Mouse (Mus musculus): ENCODE measurements around the gene Omt2a. TPM values are rescaled to one million over a fixed set of nuclear protein-coding genes. Genes with fewer than 3 reads are reported as not detected.
"Not testable (repeated sequence)": the region's sequence is repeated elsewhere in the genome, so short reads cannot be mapped to it uniquely, and the experiment has no call there.

The Omt2a gene
- polyA plus RNA-seq, 1 experiment from 2014 or later: not detected

DNA sequence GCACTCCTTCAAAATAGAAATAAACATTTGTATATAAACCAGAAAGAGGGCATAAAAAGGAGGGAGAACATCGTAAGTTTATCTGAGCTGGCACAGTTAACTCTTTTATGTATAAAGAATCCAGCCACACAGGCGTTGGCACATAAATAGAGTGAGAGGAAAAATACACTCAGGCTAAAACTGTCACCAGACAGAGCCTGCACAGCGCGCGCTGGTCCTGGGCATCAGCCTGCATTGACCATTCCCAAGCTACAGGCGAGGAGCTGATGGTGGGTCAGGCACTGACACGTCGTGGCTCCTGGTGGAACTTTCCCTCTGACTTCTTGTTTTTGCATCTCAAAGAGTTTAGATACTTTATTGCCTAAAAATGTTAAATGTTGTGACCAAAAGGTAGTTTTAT, 22.1 kb downstream of the Omt2a start:
- H3K27me3 ChIP-seq; ATAC-seq (ENCODE audit: low FRiP score); H3K9ac ChIP-seq; H3K27ac ChIP-seq; H3K4me1 ChIP-seq; H3K4me3 ChIP-seq (replicated peaks); H3K9me3 ChIP-seq; H3K4me2 ChIP-seq; H3K36me3 ChIP-seq (replicated peaks): not testable (repeated sequence)
- WGBS: 90% methylated on average over 8 of the region's 8 CpGs

DNA sequence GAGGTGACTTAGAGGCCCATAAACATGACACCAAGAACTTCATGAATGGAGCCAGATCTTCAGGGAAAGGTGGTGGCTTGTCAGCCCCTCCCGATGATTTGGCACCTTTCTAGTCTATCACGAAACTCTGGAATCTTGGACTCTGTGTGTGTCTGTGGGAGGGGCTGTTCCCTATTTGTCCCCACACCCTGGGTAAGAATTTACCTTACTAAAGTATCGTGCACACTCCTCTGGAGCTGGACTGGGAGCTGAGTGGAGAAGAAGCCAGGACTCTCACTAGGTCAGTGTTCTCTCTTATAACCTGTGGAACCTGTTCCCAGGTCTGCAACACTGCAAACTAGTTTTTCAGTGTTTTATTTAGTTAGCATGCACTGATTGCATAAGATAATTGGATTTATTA, 24.9 kb downstream of the Omt2a start, which contains the start of gene Gm10639:
Gm10639 (plus strand) TSS at position 201 of the 400 bp plus-strand sequence.
- H3K27ac ChIP-seq; ATAC-seq (ENCODE audit: low FRiP score): not testable (repeated sequence)

DNA sequence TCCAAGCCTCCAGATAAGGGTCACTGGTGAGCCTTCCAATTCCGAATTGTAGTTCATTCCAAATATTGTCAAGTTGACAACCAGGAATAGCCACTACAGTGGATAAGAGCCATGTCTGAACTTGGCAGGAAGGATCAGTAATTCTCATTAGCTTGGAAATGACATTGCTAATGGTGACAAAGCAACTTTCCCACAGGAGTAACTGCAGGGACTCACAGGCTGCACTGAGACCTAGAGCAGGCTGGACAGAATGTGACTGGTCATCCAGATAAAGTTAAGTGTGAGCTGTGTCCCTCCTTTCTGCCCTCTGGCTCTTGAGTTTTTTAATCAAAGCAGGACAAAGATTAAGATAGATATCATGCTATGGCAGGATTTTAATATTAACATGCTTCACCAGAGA, 25.5 kb downstream of the Omt2a start:
- not testable (repeated sequence) for H3K4me3 ChIP-seq (replicated peaks)
- 72% methylated on average over 1 of the region's 1 CpGs for whole genome bisulfite sequencing

More for the DNA sequence above, 24.9 kb downstream of the Omt2a start, which contains the start of gene Gm10639:
- not testable (repeated sequence) for H3K9me3 ChIP-seq; H3K9ac ChIP-seq; H3K27me3 ChIP-seq; H3K4me2 ChIP-seq; H3K36me3 ChIP-seq (replicated peaks); H3K4me1 ChIP-seq; H3K4me3 ChIP-seq (replicated peaks)
- WGBS: 77% methylated on average over 3 of the region's 3 CpGs

DNA sequence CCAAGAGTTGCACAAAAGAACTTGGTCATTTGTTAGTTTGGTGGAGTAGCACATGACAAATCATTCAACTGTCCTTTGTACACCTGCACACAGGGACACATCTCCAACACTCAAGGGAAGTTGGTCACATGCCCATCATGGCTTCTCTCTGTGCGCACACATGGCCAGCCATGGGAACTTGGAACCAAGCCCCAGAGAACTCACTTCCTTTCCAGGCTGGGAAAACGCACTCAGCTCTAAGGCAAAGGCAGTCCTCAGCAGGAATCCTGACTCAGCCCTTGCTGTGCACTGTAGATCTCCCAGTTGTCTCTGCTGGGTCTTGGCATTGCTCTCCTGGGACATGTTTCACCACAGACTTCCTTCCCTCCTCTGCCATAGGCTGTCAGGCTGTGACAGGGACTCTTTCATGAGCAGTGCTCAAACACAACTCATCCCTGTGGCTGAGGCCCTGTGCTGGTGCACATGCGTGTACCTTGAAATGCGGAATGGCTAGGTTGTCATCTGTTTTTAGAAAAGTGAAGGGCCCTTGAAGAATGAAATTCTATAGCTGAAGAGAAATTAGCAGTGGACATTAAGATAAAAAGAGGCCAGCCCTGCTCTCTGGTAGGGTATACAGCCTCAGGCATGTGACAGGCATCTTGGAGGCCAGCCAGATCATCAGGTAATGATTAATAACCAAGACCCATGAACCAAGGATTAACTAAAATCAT, 32.4 kb downstream of the Omt2a start:
- not testable (repeated sequence) for H3K27ac ChIP-seq; H3K4me2 ChIP-seq; H3K4me1 ChIP-seq; H3K9ac ChIP-seq; ATAC-seq (ENCODE audit: low FRiP score); H3K9me3 ChIP-seq; H3K4me3 ChIP-seq (replicated peaks); H3K36me3 ChIP-seq (replicated peaks); H3K27me3 ChIP-seq
- WGBS: 86% methylated on average over 4 of the region's 4 CpGs

More for the DNA sequence above, 25.5 kb downstream of the Omt2a start:
- not testable (repeated sequence) for H3K9me3 ChIP-seq; ATAC-seq (ENCODE audit: low FRiP score); H3K9ac ChIP-seq; H3K36me3 ChIP-seq (replicated peaks); H3K4me2 ChIP-seq; H3K27me3 ChIP-seq; H3K27ac ChIP-seq; H3K4me1 ChIP-seq

DNA sequence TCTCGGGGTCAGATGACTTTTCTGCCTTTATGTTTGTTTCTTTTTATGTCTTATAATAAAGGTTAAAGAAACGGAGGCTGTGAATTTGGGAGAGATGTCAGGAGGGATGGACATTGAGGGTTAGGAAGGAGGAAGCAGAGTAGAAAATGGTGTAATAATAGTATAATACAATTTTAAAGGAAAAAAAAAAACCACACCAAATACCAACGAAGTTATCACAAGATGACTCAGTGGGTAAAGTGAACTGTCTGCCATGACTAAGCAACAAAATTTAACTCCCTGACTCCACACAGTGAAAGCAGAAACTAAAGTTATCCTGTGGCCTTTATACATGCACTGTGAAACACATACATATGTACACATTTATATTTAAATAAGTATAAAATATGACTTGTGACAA, 43.7 kb downstream of the Omt2a start:
- not testable (repeated sequence) for H3K4me2 ChIP-seq; H3K9ac ChIP-seq; H3K4me1 ChIP-seq; H3K27ac ChIP-seq; H3K4me3 ChIP-seq (replicated peaks); ATAC-seq (ENCODE audit: low FRiP score); H3K27me3 ChIP-seq; H3K9me3 ChIP-seq; H3K36me3 ChIP-seq (replicated peaks)
- 86% methylated on average over 3 of the region's 3 CpGs for WGBS

Other genes with a start within 250 kb of the Omt2a start
- 32.7 and 35.9 TPM in 2 replicates for gene Fbxo9, start 205.7 kb downstream of the Omt2a start, polyA plus RNA-seq (2016; fragmentation: Nextera tagmentation; extraction: Ambion mirVana)
- gene Ick, start 205.6 kb downstream of the Omt2a start, polyA plus RNA-seq (2016; fragmentation: Nextera tagmentation; extraction: Ambion mirVana): 35.5 and 38.4 TPM in 2 replicates
- 36.7 and 43.0 TPM in 2 replicates for gene Gsta4, start 132.0 kb downstream of the Omt2a start, polyA plus RNA-seq (2016; fragmentation: Nextera tagmentation; extraction: Ambion mirVana)
- not detected in 2 replicates for gene Gsta1, start 84.1 kb downstream of the Omt2a start, polyA plus RNA-seq (2016; fragmentation: Nextera tagmentation; extraction: Ambion mirVana)
- not detected in 2 replicates for gene Gm3776, start 57.7 kb downstream of the Omt2a start, polyA plus RNA-seq (2016; fragmentation: Nextera tagmentation; extraction: Ambion mirVana)
- not detected in 2 replicates for gene Gm10639, start 24.9 kb downstream of the Omt2a start, polyA plus RNA-seq (2016; fragmentation: Nextera tagmentation; extraction: Ambion mirVana)
- not detected in 2 replicates for gene Omt2b, start 12.8 kb upstream of the Omt2a start, polyA plus RNA-seq (2016; fragmentation: Nextera tagmentation; extraction: Ambion mirVana)
- gene Gsta2, start 41.0 kb upstream of the Omt2a start, polyA plus RNA-seq (2016; fragmentation: Nextera tagmentation; extraction: Ambion mirVana): not detected in 2 replicates
- 0.81 and 1.8 TPM in 2 replicates for gene Dppa5a, start 53.4 kb upstream of the Omt2a start, polyA plus RNA-seq (2016; fragmentation: Nextera tagmentation; extraction: Ambion mirVana)
- 5.6 and 6.3 TPM in 2 replicates for gene Ooep, start 63.9 kb upstream of the Omt2a start, polyA plus RNA-seq (2016; fragmentation: Nextera tagmentation; extraction: Ambion mirVana)
- 0.17 and 0.27 TPM in 2 replicates for gene Ddx43, start 81.0 kb upstream of the Omt2a start, polyA plus RNA-seq (2016; fragmentation: Nextera tagmentation; extraction: Ambion mirVana)
- 0.46 and 0.69 TPM in 2 replicates for gene Cgas, start 128.4 kb upstream of the Omt2a start, polyA plus RNA-seq (2016; fragmentation: Nextera tagmentation; extraction: Ambion mirVana)
- 24.4 and 26.1 TPM in 2 replicates for gene Mto1, start 133.4 kb upstream of the Omt2a start, polyA plus RNA-seq (2016; fragmentation: Nextera tagmentation; extraction: Ambion mirVana)
- gene Gm17324, start 134.0 kb upstream of the Omt2a start, polyA plus RNA-seq (2016; fragmentation: Nextera tagmentation; extraction: Ambion mirVana): 0.68 and 0.75 TPM in 2 replicates
- 3,508 and 3,592 TPM in 2 replicates for gene Eef1a1, start 174.4 kb upstream of the Omt2a start, polyA plus RNA-seq (2016; fragmentation: Nextera tagmentation; extraction: Ambion mirVana)

Measured in forebrain, embryonic 12.5 days (tissue).